Mouse (Mus musculus) heart, embryonic 16.5 days (tissue): ENCODE measurements around the gene Slc7a14. TPM values are rescaled to one million over a fixed set of nuclear protein-coding genes. Genes with fewer than 3 reads are reported as not detected.

Experiments used
- ATAC-seq: fragments of 200-750 bp; cut with Nextera tagmentation; replicated peaks from 2 replicates; pipeline ENCODE4 v1.8.0; 2017; ENCODE audit warnings: moderate number of reproducible peaks; ENCODE audit not compliant: insufficient read depth, low FRiP score; ENCODE audit errors: extremely low read depth
- H3K27ac ChIP-seq: fragments of 300-500 bp; sonication (generic); 2 replicates; pipeline ENCODE4 v1.5.1; 2014; ENCODE audit warnings: mild to moderate bottlenecking, low read length, control low read depth, moderate library complexity
- H3K27me3 ChIP-seq: fragments of 300-500 bp; sonication (generic); 2 replicates; pipeline ENCODE4 v1.6.1; 2014; ENCODE audit warnings: low read length, mixed read lengths; ENCODE audit not compliant: control insufficient read depth, insufficient read depth
- H3K36me3 ChIP-seq: fragments of 300-500 bp; sonication (generic); 2 replicates; pipeline ENCODE4 v1.6.1; 2014; ENCODE audit not compliant: control insufficient read depth, insufficient read depth
- H3K4me1 ChIP-seq: fragments of 300-500 bp; sonication (generic); 2 replicates; pipeline ENCODE4 v1.6.1; 2014; ENCODE audit warnings: low read length, mixed read lengths; ENCODE audit not compliant: control insufficient read depth, insufficient read depth
- H3K4me2 ChIP-seq: fragments of 300-500 bp; sonication (generic); 2 replicates; pipeline ENCODE4 v1.6.1; 2014; ENCODE audit warnings: low read depth, mild to moderate bottlenecking, control low read depth, low read length
- H3K4me3 ChIP-seq: fragments of 300-500 bp; sonication (generic); 2 replicates; pipeline ENCODE4 v1.5.1; 2014; ENCODE audit warnings: mild to moderate bottlenecking, control low read depth, low read length
- H3K9ac ChIP-seq: fragments of 300-500 bp; sonication (generic); 2 replicates; pipeline ENCODE4 v1.6.1; 2014; ENCODE audit warnings: low read length, control low read depth
- H3K9me3 ChIP-seq: fragments of 300-500 bp; sonication (generic); replicated peaks from 2 replicates; pipeline ENCODE4 v1.6.1; 2016; ENCODE audit warnings: low read length; ENCODE audit not compliant: control insufficient read depth
- WGBS: fragments of 180-500 bp; shearing (Covaris S2); extraction: QIAGEN DNeasy Blood & Tissue Kit; methylation state at CpG from one replicate; pipeline ENCODE4 v1.1.7; 2014; 5-methylcytosine and 5-hydroxymethylcytosine counted together
- polyA plus RNA-seq: library from polyadenylated mRNA; unstranded; fragments of >200 nt; fragmentation: Nextera tagmentation; extraction: Ambion mirVana; gene quantifications from 2 replicates; pipeline ENCODE4 v1.2.1, GENCODE M21; 2015

The Slc7a14 gene
- polyA plus RNA-seq, result 0.13 and 0.29 TPM in 2 replicates

GRCm38 (mm10) chr3:31309934-31310787 lies at the start of gene Slc7a14:
Gene Slc7a14 (minus strand): TSS chr3:31310378.
- under 1% methylated on average over 37 of the region's 38 CpGs for WGBS
- no peak within 1 kb of the TSS for H3K9ac ChIP-seq
- no peaks in the 10 kb centered on the region for H3K4me1 ChIP-seq
- H3K4me3 ChIP-seq, result peak within 1 kb of the TSS; percentile 0; the same call in 1 of the 2 replicates
- ATAC-seq, result no peak
- no peaks in the 10 kb centered on the region for H3K36me3 ChIP-seq
- H3K27me3 ChIP-seq, result peaks cover 35% of the 10 kb centered on the region
- H3K9me3 ChIP-seq, result no peaks in the 10 kb centered on the region
- H3K27ac ChIP-seq, result no peak within 1 kb of the TSS
- 0 out of 2 replicates have a peak within 1 kb of the TSS, but pooled peaks have one; percentile 4 for H3K4me2 ChIP-seq

- no peaks in the 10 kb centered on the region for H3K9me3 ChIP-seq
- H3K36me3 ChIP-seq, result no peaks in the 10 kb centered on the region
- WGBS, result 68% methylated on average over 4 of the region's 4 CpGs
- no peak overlapping the region for H3K4me3 ChIP-seq
- no peak overlapping the region for H3K9ac ChIP-seq
- H3K4me1 ChIP-seq, result no peaks in the 10 kb centered on the region
- H3K4me2 ChIP-seq, result no peak overlapping the region
- no peak overlapping the region for H3K27ac ChIP-seq
- H3K27me3 ChIP-seq, result no peaks in the 10 kb centered on the region
- ATAC-seq, result no peak
These were observed 36.4 kb upstream of the Slc7a14 start for GRCm38 (mm10) chr3:31346540-31346939.

GRCm38 (mm10) chr3:31345766-31346165 lies 35.6 kb upstream of the Slc7a14 start:
- Histone ChIP-seq H3K36me3 (no peaks in the 10 kb centered on the region), H3K4me2 (no peak overlapping the region), H3K27me3 (no peaks in the 10 kb centered on the region), H3K4me1 (no peaks in the 10 kb centered on the region), H3K27ac (no peak overlapping the region), H3K4me3 (no peak overlapping the region), H3K9me3 (no peaks in the 10 kb centered on the region), H3K9ac (no peak overlapping the region)
- WGBS, result 68% methylated on average over 4 of the region's 4 CpGs
- no peak for ATAC-seq

- H3K9ac ChIP-seq, result no peak overlapping the region
- no peak overlapping the region for H3K4me2 ChIP-seq
- H3K36me3 ChIP-seq, result no peaks in the 10 kb centered on the region
- no peaks in the 10 kb centered on the region for H3K9me3 ChIP-seq
- H3K4me1 ChIP-seq, result no peaks in the 10 kb centered on the region
- WGBS, result 49% methylated on average over 3 of the region's 3 CpGs
- no peaks in the 10 kb centered on the region for H3K27me3 ChIP-seq
- H3K4me3 ChIP-seq, result no peak overlapping the region
- H3K27ac ChIP-seq, result no peak overlapping the region
- no peak for ATAC-seq
These were observed 29.1 kb upstream of the Slc7a14 start for GRCm38 (mm10) chr3:31339236-31339635.

- no peak for ATAC-seq
- Histone ChIP-seq H3K36me3 (no peaks in the 10 kb centered on the region), H3K4me3 (no peak overlapping the region), H3K27ac (no peak overlapping the region), H3K9me3 (no peaks in the 10 kb centered on the region), H3K9ac (no peak overlapping the region), H3K4me1 (peaks cover 4% of the 10 kb centered on the region), H3K4me2 (no peak overlapping the region), H3K27me3 (no peaks in the 10 kb centered on the region)
- WGBS, result 53% methylated on average over 7 of the region's 7 CpGs
These were observed 18.2 kb upstream of the Slc7a14 start for GRCm38 (mm10) chr3:31328237-31328836.

- Histone ChIP-seq H3K4me3 (no peak overlapping the region), H3K9ac (no peak overlapping the region), H3K27ac (no peak overlapping the region), H3K36me3 (no peaks in the 10 kb centered on the region), H3K27me3 (no peaks in the 10 kb centered on the region), H3K9me3 (no peaks in the 10 kb centered on the region), H3K4me1 (peaks cover 4% of the 10 kb centered on the region), H3K4me2 (no peak overlapping the region)
- no peak for ATAC-seq
- WGBS, result 86% methylated on average over 5 of the region's 5 CpGs
These were observed 17.6 kb upstream of the Slc7a14 start for GRCm38 (mm10) chr3:31327791-31328190.

GRCm38 (mm10) chr3:31324231-31324654 lies 14.1 kb upstream of the Slc7a14 start:
- H3K9ac ChIP-seq, result no peak overlapping the region
- no peak for ATAC-seq
- no peaks in the 10 kb centered on the region for H3K27me3 ChIP-seq
- H3K4me2 ChIP-seq, result no peak overlapping the region
- no peak overlapping the region for H3K4me3 ChIP-seq
- no peaks in the 10 kb centered on the region for H3K36me3 ChIP-seq
- peaks cover 4% of the 10 kb centered on the region for H3K4me1 ChIP-seq
- WGBS, result 50% methylated on average over 3 of the region's 3 CpGs
- no peak overlapping the region for H3K27ac ChIP-seq
- no peaks in the 10 kb centered on the region for H3K9me3 ChIP-seq

- H3K4me3 ChIP-seq, result no peak overlapping the region; the same call in 1 of the 2 replicates
- H3K9me3 ChIP-seq, result no peaks in the 10 kb centered on the region
- H3K4me1 ChIP-seq, result no peaks in the 10 kb centered on the region
- peaks cover 35% of the 10 kb centered on the region for H3K27me3 ChIP-seq
- H3K4me2 ChIP-seq, result 0 out of 2 replicates have a peak overlapping the region, but pooled peaks have one; percentile 4
- H3K36me3 ChIP-seq, result no peaks in the 10 kb centered on the region
- no peak overlapping the region for H3K9ac ChIP-seq
- H3K27ac ChIP-seq, result no peak overlapping the region
- ATAC-seq, result no peak
- WGBS, result 3% methylated on average over 36 of the region's 36 CpGs
These were observed 726 bp downstream of the Slc7a14 start for GRCm38 (mm10) chr3:31309371-31309933.

GRCm38 (mm10) chr3:31308906-31309305 lies 1.3 kb downstream of the Slc7a14 start:
- no peak overlapping the region for H3K27ac ChIP-seq
- ATAC-seq, result no peak; the same call in 1 of the 2 replicates
- no peaks in the 10 kb centered on the region for H3K4me1 ChIP-seq
- 2% methylated on average over 14 of the region's 14 CpGs for WGBS
- H3K27me3 ChIP-seq, result peaks cover 35% of the 10 kb centered on the region
- H3K4me3 ChIP-seq, result no peak overlapping the region
- H3K9ac ChIP-seq, result no peak overlapping the region
- no peak overlapping the region for H3K4me2 ChIP-seq
- H3K36me3 ChIP-seq, result no peaks in the 10 kb centered on the region
- no peaks in the 10 kb centered on the region for H3K9me3 ChIP-seq
